Mouse (Mus musculus) bone marrow, adult 2 months (tissue): ENCODE measurements around the gene Slc25a20.

Experiments
- CTCF ChIP-seq: fragments of 200-500 bp; IDR thresholded peaks from 2 replicates; pipeline ENCODE4 v1.5.1; 2011; ENCODE audit warnings: low read length, control low read depth; ENCODE audit not compliant: control insufficient read depth, insufficient read depth
- POLR2A ChIP-seq: fragments of 200-500 bp; IDR thresholded peaks from 2 replicates; pipeline ENCODE4 v1.6.1; 2011; ENCODE audit warnings: low read depth, mild to moderate bottlenecking, control low read depth, low read length, borderline replicate concordance; ENCODE audit not compliant: control insufficient read depth

GRCm38 (mm10) chr9:108632375-108632774, 29.5 kb upstream of the Slc25a20 start:
- TF ChIP-seq CTCF = no peak
- no peak for TF ChIP-seq POLR2A
